Mouse (Mus musculus) cerebellum, postnatal 25 days (tissue): ENCODE results near the gene Phf24.

ENCODE experiments used
- DNase-seq, 2 experiments: peaks; one replicate each; pipeline ENCODE4 v3.0.0; 2021; ENCODE audit warnings: mixed read lengths in 2 of 2

The Phf24 gene

GRCm38 (mm10) chr4:42916617-42917401 lies at the start of gene Phf24:
Gene Phf24 (plus strand): TSS chr4:42916660.
- peak; percentile 50 to 75 for DNase-seq

DNA sequence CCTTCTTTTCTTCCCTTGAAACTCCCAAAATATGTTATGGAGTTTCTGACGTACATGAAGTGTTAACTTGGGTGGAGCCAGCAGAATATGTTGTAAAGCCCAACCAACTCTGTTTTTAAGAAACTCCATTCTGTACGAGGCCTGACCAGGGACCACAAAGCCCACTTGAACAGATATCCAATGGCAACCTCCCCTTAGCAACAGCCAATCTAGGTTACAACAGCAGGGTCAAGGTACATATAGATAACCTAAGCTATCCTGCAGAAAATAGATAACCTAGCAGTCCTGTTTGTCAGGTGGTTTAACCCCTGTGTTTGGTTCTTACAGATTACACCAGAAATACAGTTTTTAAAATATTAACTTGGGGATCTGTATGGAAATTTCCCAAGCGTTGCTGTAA lies 49.1 kb upstream of the Phf24 start:
- DNase-seq: no peak

DNA sequence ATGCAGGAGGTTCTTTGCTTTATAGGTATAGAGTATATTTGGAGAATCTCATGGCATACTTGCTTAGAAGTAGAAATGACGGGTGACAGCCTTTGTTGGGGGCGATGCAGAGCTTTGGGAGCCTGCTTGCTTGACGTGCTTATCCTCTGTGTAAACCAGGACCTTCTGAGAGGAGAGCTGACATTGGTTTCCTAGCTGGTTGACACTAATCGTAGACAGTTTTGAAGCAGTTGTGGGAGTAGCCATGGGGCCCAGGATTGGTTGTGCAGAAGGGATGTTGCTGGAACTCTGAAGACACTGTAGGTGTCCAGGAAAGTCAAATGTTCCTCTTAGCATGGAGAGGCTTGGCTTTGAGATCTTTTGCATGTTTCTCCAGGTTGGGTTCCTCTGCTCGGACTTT lies 48.3 kb upstream of the Phf24 start:
- DNase-seq: no peak

- DNase-seq: no peak
These were observed 45.7 kb upstream of the Phf24 start for GRCm38 (mm10) chr4:42870748-42871147.

DNA sequence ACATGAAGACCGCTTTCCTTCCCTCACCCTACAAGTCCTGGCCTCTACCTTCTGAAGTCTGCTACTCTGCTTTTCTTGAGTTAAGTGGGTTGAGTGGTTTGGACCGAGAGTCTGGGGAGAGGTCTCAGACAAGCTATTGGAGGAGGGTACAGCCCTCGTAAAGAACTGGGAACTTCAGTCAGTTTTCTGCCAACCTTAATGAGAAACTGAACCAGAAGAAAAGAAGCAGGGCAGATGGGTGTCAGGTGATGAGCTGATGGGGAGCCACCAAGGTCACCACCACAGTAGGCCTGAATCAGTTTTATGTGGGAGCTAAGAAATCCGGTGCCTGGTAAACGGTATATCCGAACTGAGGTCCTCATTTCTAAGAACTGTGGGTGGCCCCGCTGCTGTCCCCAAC lies 44.3 kb upstream of the Phf24 start:
- no peak for DNase-seq

DNA sequence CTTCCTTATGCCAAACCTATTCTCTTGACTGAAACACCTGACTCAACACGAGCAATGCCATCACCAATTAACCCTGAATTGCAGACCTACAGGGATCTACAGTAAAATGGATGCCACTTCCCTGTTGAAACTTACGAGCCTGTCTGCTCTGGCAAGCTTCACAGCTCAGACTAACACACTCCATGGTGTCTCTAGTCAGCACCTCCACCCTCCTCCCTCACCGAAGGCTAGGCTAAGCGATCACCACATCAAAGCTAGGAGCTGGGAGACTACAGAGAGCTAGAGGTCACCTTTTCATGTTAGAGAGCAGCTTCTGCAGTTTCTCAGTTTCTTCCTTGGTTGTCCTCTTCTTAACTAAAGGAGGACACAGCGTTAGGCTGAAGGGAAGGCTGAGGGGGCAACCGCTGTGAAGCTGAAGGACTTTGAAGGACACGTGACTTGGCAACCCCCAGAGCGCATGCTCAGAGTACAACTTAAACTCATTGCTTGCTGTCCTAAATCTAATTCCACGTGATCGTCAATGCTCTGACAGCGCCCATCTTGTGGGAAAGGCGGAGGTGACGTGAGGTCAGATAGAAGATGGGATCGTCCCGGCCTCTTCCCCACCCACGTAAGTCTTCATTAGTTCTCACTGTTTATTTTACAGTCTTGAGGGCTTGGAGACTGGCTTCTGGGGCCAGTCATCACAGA lies 43.6 kb upstream of the Phf24 start:
- DNase-seq: no peak

- DNase-seq: no peak
These were observed 42.3 kb upstream of the Phf24 start, which contains the start of gene Fam205c for GRCm38 (mm10) chr4:42874134-42874533. Gene Fam205c (minus strand): TSS chr4:42874234.

DNA sequence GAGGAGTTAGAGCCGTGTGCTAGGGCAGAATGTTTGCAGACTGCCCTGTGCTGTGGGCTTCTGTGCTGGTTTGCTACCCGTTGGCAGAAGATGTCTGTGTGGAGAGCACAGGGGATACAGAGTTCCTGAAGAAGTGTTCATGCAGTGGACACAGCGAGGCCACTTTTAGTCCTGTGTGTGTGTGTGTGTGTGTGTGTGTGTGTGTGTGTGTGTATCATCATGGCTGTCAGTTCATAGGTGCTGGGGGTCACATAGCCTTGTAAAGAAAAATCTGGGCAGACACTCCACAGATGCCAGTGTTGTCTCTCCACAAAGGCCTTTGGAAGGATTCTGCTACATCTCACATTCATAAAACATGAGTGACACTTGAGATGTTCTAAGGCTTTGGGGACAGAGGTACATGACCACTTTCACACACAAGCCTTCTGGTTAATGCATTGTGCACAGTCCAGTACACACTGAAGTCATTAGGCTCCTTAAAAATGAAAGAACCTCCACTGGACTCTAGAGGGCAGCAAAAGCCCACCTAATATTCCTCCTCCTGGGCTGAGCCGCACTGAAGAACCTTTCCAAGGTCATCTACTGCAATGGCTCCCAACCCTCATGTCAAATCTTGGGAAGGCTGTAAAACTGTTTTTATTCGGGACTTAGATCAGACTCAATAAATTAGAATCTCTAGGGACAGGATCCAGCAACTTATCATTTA lies 39.7 kb upstream of the Phf24 start:
- DNase-seq: peak; percentile 58 to 73

GRCm38 (mm10) chr4:42877657-42878056 lies 38.8 kb upstream of the Phf24 start:
- DNase-seq: no peak

- DNase-seq: peak in 1 of 2 experiments; percentile 20
These were observed 36.4 kb upstream of the Phf24 start for GRCm38 (mm10) chr4:42879829-42880676.

DNA sequence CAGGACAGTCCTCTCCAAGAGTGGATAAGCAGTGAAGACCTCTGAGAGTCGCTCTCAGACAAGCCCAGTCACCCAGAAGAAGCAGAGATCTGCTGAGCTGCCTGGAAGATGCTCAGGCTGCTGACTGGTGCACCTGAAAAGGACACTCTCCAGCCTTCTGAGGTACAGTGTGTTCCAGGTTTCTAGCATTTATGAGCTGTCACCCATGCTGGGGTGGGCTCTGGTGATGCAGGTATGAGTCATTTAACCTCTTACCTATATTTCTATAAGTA lies 35.8 kb upstream of the Phf24 start:
- no peak for DNase-seq

- DNase-seq: no peak
These were observed 29.5 kb upstream of the Phf24 start for GRCm38 (mm10) chr4:42886926-42887325.

- DNase-seq: no peak
These were observed 27.7 kb upstream of the Phf24 start for GRCm38 (mm10) chr4:42888806-42889205.

GRCm38 (mm10) chr4:42891176-42891575 lies 25.3 kb upstream of the Phf24 start:
- DNase-seq: no peak

DNA sequence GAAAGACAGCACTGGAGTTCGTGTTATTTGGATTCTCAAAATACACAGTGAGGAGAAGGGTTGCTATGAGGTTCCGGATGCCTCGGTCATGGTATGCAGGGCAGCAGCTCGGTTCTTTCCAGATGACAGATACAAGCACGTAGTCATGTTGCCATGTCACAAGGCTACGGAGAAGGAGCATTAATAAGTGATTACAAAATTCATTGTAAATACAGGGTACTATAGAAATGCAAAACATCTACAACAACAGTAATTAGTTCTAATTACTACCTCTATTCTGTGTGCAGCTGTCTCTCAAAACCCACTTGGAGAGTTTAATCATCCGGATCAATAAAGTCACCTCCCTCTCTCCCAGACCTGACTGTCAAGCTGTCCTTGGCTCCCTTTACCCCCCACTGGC lies 21.3 kb upstream of the Phf24 start:
- DNase-seq: no peak

GRCm38 (mm10) chr4:42898914-42899313 lies 17.5 kb upstream of the Phf24 start:
- no peak for DNase-seq

DNA sequence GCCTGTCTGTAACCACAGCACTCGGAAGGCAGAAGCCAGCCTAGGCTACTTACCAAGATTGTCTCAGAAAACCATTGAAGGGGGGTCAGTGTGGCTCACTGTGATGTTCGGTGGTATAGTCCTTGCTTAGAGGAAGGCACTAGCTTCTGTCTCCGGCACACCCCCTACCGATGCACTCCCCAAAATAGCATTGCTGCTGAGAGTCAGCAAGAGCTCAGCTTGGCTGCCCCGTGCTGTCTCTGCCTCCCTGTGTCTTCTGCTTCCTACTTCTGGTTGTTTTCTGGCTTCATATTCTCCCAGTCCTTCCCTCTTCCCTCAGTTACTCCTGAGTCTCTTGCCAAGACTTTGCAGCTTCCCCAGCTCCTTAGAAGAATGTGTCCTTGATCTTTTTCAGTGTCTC lies 15.6 kb upstream of the Phf24 start:
- DNase-seq: peak; percentile 20 to 28

- peak in 1 of 2 experiments; percentile 53 for DNase-seq
These were observed 14.3 kb upstream of the Phf24 start for GRCm38 (mm10) chr4:42902174-42902573.

DNA sequence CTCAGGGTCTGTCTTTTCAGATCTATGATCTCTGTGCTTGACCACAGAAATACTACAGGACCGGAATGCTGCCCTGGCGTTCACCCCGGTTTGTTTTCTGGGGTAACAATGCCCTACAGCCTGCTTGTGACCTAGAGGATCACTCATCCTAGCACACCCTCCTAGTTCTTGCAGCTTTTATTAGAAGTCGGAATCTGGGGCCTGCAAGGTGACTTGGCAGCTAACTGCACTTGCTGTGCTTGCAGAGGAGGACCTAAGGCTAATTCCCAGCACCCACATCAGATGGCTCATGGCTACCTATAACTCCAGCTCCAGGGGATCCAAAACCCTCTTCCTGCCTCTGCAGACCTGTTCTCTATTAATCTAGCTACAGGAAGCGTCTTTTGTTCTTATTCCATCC lies 13.7 kb upstream of the Phf24 start:
- no peak for DNase-seq

- DNase-seq: no peak
These were observed 12.5 kb upstream of the Phf24 start for GRCm38 (mm10) chr4:42903942-42904341.

GRCm38 (mm10) chr4:42904523-42904922 lies 11.9 kb upstream of the Phf24 start:
- no peak for DNase-seq

- no peak for DNase-seq
These were observed 11.5 kb upstream of the Phf24 start for GRCm38 (mm10) chr4:42904966-42905365.

DNA sequence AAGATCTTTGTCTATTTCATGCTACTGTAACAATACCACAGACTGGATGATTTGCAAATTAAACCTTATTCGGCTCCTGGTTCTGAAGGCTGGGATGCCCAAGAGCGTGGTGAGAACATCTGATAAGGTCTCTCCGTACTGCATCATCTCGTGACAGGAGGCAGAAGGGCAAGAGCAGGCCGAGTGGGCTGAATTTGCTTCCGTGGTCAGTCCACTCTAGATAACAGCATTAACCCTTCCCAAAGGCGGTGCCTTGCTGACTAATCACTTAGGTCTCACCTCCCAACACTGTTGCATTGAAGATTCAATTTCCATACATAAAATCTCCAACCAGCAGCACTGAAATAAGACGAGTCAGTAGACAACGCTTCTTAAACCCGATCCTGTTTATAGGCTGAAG lies 3.1 kb upstream of the Phf24 start:
- no peak for DNase-seq
